Mouse (Mus musculus) ES-CJ7 (cell line): Measurements from ENCODE around the gene Lamc1.

Experiments
- DNase-seq: peaks from one replicate; pipeline ENCODE4 v3.0.0; 2011; ENCODE audit warnings: low read depth, low spot score

Gene Lamc1

DNA sequence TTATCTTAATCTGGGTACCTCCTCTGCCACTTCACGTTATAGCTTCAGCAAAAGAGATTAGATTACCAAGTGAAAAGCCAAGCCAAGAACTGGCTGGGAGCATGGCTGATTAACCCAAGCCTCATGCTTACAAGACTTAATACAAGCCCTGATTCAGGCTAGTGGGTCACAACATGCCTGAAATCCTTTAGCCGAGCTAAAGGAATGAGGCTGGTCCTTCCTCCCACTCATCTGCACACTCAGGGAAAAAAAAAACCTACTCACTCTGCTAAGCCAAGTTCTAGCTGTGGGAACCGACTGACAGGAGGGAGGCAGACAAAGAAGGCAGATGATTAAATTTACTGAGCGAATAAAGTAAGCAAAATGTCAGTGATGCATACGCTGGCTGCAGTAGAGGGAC, 65.7 kb downstream of the Lamc1 start:
- no peak for DNase-seq

DNA sequence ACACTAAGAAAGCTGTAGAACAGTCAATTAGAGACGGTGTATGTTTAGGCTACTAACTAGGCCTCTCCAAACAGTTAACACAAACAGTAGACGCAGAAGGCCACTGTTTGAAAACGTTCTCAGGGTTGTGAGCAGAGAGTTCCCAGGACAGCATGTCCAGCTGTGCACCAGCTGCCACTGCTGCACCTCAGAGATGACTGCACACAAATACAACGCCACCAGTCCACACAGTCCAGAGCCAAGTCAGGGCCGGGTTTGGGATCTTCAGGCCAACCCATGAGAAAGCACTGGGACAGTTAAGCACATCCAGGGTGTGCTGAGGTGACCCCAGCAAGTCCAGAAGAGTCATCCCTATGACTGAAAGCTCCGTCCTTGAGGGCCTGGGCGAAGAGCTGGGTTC, 67.0 kb downstream of the Lamc1 start:
- no peak for DNase-seq

DNA sequence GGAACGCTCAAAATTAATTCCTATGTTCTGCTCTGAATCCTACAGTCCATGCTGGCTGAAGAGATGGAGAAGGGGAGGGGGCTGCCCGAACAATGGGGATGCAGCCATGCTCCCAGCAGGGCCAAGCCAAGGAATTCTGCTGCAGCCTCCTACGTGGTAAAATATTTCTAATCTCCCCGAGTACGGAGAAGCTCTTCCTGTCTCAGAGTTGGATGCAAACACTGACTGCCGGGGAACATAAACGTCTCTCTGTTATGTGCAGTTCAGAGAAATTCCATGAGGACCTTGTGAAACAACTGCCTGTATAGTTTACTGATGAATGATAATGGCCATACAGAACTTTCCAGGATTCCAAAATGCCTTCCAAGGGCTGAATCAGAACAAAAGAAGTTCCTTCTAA, 67.5 kb downstream of the Lamc1 start:
- no peak for DNase-seq

DNA sequence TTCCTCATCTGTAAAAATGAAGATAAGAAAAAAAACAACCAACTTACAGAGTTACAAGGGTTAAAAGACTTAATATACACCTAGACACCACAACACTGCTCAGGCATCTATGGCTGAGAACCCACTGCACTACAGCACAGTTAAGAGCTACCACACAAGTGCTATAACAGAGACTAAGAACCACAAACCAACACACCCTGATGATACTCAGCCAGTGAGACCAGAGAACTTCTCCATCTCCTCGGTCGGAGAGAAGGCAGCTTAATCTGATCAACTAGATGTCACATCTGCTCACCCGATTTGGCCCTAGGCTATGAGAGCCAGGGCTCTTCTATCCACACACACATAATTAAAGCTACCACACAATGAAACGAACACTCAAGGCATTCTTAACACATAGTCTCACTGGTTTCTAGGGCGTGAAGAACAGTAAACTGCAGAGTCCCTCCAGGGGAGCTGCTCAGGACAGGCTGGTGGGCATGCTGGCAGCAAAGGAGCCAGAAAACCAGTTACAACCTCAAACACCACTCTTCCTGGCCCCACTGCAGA, 72.8 kb downstream of the Lamc1 start:
- no peak for DNase-seq

DNA sequence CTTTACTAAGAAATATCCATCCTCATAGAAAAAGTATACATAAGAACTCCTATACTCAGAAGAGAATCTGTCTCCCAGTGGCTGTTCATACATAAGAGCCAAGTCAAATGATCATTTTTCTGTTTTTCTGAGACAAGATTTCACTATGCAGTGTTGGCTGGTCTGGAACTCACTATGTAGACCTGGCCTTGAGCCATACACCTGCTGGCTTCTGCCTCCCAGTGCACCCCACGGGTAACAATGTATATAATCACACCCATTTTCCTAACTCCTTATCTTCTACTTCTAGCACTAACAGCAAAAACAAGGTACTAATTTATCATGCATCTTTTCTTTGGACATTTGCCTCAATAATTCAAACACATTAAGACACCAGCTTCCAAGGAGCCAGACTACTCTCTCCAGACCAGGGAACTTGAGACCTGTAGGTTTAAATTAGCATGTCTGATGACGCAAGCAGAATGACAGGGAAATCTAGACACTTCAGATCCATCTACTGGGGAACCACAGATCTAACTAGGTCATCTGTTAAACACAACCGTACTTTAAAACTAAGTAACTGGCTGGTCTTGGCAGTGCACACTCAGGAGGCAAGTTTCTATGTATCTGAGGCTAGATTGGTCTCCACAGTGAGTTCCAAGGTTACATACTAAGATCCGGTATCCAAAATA, 79.9 kb downstream of the Lamc1 start:
- DNase-seq: no peak

DNA sequence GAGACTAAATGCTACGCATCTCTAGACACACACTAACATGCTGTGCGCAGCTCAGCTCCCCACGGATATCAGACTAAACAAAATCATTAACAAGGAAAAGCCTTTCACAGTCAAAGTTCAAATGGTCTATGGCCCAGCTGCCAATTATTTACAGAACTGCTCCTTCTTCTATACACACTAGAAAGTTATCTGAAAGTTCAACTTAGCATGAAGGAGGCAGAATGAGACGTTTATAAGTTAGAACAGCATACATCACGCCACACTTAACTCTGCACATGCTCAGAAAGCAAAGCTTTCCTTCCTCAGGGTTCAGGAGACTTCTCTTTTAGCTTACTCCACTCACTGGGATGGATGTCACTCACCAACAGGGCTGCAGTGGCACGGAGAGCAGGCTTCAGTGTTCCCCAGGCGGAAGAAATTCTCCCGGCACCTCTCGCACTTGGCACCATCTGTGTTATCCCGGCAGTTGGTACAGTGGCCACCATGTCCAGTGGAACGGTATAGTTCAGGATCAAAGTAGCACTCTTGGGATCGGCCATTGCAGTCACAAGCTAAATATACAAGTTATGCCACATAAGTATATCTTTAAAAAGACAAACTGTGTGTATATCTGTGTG, 80.9 kb downstream of the Lamc1 start:
- no peak for DNase-seq

DNA sequence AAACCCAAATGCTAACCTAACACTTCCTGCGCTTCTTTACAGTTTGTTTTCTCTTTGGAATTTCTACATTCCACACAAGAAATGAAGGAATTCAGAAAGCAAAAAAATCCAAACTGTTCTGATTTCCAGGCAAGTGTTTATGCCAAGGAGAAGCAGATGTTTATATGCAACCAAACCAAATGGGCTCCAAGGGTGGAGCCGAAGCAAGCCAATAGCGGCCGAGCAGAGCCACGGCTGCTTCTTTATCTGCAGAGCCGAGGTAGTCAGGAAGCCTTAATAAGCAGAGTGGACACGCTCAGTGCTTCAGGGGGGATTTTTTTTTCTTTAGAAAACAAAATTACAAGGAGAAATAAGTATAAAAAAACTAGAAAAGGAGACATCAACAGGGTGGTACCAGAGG, 91.2 kb downstream of the Lamc1 start:
- DNase-seq: no peak

DNA sequence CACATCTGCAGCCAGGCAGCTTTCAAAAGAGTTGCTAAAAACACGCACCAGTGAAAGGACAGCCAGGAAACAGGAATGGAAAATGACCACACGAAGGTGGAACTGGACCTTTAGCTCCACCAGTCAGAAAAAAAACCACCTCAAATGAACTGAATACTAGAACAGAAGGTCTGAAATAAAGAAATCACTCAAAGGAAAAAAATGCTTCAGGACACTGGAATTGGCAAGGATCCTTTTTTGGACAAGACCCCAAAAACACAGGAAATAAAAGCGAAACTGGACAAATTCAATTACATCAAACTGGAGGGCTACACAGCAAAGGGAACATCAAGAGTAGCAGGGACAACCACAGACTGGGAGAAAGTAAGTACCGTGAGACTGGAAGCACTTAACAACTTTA, 97.0 kb downstream of the Lamc1 start:
- no peak for DNase-seq

DNA sequence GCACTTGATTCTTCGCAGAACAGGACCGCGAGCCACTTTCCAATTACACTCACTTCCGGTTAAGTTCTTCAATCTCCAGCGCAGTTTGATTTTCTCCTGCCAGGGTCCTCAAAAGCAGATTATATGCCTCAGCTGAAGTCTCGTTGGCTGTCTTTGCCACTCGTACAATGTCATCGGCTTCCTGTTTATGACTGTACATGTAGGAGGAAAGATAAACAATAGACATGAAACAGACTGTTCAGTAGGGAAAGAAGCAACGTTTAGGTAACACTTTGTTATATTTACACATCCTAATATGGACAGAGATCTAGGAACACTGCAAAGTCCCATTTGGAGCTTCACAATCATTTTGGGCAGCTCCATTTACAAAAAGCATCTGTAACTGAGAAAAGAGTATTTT, 100.9 kb downstream of the Lamc1 start:
- DNase-seq: no peak

DNA sequence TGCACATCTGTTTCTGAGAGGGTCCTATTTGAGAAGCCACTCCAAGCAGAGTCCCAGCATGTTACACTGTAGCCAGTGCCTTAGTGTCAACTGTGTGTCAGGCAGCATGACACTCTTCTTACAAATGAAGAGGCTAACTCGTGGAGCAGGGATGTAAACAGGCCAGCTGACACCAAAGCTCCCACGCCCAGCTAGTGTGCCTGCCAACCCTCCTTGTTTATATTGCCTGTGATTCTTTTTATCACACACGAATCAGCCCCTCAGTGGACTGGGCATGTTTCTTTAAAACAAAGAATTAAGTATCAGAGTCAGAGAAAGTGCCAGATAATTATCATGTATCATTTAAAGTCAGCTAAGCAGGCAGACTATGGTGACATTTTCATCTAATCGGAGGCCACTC, 104.7 kb downstream of the Lamc1 start:
- DNase-seq: no peak

DNA sequence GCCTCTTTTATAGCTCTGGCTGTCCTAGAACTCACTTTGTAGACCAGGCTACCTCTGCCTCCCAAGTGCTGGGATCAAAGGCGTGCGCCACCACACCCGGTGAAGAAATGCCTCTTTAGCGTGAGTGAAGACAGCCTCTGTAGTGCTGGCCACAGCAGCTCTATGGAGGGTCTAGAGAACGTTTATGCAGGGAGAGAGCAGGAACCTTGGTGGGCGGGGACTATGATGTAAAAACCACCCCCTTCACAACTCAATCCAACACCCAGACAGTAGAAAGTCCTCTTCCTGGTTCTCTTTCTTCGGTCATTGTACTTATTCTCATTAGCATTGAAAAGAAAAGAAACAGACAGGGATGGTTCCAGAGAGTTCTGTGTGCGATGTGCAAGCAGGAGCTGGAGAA, 105.5 kb downstream of the Lamc1 start:
- DNase-seq: peak; percentile 81

DNA sequence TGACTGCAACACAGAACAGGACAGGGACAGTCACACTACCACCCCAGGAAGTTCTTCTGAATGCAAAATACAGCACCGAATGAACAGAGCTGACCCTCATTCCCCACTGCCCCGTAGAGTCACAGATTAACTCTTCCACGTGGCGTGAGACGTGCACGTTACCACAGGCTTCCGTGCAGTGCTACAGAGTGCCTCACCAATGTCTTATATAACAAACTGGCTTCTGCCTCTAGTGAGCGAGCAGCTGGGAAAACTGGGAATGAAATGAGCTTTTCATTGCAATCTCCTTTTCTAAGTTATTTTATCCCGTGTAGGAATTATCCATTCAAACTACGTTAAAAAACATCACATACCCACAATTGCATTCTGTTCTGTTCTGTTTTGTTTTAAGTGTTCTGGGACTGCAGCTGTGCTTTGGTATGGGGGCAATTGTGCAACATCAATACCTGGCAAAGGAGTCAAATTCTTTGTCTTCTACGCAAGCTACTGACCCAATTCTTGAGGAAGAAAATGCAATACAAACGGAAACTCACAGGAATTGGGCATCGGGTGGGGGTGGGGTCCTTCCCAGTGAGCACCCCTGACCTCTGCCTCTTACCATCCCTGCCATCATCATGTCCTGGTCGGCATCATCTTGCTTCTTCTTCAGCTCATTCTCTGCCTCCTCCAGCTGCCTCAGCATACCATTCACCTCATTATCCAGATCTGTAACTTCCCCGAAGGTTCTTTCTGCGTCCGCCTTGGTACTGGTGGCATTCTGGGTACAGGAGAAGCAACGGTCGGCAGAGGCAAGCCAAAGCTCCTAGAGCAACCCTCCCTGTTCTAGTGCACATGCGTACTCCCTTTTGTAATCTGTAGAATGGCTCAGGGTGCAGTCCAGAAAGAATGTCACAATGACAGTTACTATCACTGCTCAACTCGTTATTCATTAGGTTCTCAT, 106.5 kb downstream of the Lamc1 start:
- DNase-seq: no peak

DNA sequence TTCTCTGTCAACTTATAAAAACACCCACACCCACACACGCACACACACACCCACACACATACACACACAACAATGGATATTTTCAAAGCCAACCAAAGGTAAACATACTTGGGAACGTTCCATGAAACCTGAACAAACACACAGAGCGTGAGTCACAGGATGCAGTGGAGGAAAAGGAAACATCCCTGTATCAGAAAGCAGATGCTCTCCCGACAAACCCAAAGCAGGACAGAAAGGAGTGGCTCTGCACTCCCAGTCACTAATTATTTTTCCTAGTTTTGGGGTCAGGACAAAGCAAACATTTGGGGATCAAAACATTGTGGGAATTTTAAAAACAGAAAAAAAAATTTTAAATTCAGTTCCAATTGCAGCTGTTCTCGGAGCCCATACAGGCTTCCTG, 108.3 kb downstream of the Lamc1 start:
- no peak for DNase-seq

DNA sequence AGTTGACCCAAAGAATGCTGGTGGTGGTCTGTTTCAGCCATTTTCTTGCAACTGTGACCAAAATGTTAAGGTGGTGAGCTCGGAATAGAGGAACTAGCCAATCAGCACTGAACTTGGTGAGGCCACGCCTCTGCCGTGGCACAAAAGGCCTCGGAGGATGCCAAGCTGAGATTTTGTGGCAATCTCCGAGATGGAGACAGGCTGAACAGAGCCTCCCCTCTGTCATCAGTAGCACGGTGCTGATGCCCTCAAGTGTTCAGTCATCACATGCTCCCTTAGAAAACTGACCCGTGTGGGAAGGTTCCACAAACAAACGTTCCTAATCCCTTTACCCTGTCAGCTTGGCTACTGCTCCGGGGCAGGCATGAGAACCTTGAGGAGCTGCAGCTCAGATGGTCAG, 113.2 kb downstream of the Lamc1 start:
- DNase-seq: peak; percentile 80

DNA sequence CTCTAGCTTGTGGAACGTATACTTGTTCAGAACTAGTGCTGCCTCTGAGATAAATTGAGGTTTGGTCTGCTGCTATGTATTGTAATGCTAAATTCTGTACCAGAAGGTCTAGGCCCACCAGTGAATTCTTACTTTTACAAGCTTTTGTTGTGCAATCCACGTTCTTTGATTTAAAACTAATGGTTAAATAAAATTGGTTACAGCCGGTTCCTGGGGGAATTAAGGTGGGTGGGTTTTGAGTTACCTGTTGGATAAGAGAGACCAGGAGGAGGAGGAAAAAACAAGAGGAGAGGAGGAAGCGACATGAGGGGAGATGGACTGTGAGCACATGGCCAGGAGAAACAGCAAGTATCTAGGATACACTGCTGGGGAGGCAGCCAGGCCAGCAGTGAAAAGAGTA, 116.1 kb downstream of the Lamc1 start:
- peak; percentile 86 for DNase-seq

DNA sequence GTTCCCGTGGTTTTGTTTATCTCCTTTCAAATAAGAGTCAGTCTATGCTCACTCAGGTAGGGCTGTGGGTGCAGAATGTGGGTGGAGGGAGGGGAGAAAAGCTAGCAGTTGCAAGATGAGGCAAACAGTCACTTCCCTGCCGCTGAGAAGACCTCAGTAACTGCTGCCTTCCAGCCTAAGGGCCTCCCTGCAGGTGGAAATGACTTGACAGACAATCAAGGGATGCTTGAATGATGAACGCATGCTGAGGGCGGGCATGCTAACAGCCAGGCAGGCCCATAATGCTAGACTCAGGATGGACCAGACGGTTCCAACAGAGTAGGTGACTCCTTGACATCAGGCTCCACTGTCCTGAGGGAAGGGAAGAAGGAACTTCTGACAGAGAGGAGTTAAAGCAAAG, 116.9 kb downstream of the Lamc1 start:
- DNase-seq: peak; percentile 65

DNA sequence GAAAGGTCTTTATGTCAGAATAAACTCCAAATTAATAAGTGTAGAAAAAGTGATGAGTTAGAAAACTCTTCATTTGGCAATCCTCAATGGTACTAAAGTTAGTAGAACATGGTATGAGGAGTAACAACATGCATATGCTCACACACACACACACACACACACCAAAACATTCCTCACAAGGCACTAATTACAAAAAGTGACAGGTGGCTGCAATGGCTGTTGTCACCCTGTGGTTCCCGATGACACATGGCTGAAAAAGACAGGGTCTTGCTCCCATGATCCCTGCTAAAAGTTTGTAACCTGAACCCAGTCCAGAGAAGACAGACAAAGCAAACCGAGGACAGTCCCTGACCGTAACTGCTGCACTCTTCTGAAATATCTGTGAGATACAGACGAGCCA, 121.6 kb downstream of the Lamc1 start:
- no peak for DNase-seq

DNA sequence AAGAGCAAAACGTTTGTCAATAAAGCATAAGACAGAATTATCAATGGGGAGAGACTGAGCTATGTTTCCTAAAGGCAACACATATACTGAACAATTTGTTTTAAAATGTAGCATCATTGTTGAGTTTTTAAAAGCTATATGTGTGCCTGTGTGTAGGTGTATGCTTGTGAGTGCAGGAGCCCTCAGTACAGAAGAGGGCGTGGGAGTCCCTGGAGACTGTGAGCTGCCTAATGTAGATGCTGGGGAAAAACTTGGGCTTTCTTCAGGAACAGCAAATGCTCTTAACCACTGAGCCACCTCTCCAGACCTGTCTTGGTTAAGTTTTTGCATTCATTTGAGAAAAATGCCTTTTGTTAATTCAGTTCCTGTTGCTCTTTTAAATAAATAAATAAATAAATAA, 122.4 kb downstream of the Lamc1 start:
- DNase-seq: no peak

DNA sequence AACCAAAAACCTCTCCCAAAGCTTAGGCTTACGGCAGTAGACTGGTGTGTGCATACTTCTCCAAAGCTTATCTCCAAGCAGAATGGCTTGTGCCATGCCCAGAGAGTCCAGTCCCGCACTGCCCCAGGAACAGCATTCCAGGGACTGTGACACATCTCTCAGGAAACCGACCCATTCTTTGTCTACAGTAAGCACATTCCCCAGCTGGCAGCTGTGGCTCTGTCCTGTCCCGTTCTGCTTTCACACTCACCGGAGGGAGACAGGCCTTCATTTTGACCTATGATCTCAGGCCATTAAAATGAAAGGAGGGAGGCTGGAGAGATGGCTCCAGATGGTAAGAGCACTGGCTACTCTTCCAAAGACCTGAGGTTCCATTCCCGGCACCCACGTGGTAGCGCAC, 130.4 kb downstream of the Lamc1 start:
- no peak for DNase-seq

DNA sequence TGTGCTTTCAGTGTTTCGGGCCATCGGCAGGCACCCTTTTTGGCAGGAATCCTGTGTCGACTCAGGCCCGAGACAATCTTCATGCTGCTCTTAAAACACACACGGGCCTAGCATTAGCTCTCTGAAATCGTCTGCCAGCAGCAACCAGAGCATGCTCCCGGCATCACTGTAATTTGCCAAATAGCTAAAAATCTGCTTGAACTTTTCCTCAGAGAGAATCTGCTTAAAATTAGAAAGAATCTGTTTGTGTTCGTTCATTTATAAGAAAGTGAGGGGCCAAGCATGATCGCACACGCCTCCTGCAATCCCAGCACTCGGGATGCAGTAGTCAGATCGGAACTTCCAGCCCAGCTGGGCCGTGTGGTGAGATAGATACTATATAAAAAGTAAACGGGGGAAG, 131.1 kb downstream of the Lamc1 start:
- no peak for DNase-seq

DNA sequence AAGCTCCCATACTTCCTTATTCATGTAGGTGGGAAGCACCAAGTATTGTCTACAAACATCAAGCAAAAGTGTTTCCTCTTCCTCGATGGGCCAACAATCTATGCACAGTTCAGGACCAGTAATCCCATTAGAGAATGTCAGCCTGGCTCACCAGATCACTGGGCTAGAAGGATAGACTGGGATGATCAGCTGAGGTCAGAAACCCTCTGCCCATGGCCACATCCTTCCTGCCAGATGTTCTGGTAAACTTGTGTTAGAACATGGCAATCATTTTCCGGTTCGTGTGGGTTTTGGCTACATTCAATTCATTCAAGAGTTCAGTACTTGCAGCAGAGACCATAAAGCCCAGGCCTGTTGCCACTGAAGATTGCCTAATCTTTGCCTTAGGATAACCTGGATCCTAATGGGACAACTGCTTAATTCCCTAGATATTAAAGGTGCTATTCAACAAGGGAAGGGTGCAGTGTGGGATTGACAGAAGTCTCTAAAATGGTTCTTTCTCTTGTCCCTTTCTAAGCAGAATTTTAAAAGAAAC, 135.2 kb downstream of the Lamc1 start:
- no peak for DNase-seq

DNA sequence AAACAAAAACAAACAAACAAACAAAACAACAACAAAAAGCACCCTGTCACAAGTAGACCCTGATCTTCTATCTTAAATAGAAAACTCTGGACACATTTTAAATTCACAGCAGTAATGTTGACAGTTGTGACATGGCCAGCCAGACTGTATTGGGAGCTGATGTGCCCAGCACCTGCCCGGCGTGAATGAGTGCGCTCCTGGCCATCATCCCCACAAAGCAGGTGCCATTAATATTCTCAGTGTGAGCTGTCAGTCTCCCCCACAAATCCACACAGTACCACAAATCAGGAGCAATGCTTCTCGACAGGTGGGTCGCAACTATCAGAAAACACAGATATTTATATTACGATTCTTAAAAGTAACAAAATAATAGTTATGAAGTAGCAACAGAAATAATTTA, 139.6 kb downstream of the Lamc1 start:
- no peak for DNase-seq
